In genomic region chr3:63728325-63728724, GRCm38 (mm10) we compare ENCODE assay signal across 19 mouse cellular contexts.
DNase-seq lines count a peak whose midpoint lies in the region; ATAC-seq and TF ChIP-seq lines count a peak whose summit lies in the region.
"Had no signal": no experiment of that assay in that cellular context is flagged by ENCODE, and none has a peak within 500 bp of the region (broad histone marks: within the 10 kb centered on the region; RNA-seq: fewer than 3 reads in every experiment).

No protein-coding gene starts in this region.

- no peaks in the 10 kb centered on the region for H3K27me3 ChIP-seq in hindbrain, embryonic 14.5 days (ENCODE audit: control insufficient read depth, insufficient read depth, low read length)
- H3K27me3 ChIP-seq in hindbrain, embryonic 12.5 days: no peaks in the 10 kb centered on the region
- no peaks in the 10 kb centered on the region for H3K27me3 ChIP-seq in hindbrain, embryonic 16.5 days (replicated peaks; ENCODE audit: control insufficient read depth, insufficient read depth, low read length)
- no peaks in the 10 kb centered on the region for H3K27me3 ChIP-seq in hindbrain, postnatal 0 days (ENCODE audit: insufficient read depth, low read length)
- no peaks in the 10 kb centered on the region for H3K27me3 ChIP-seq in midbrain, embryonic 15.5 days (replicated peaks)
- no peaks in the 10 kb centered on the region for H3K27me3 ChIP-seq in midbrain, embryonic 16.5 days (ENCODE audit: control insufficient read depth, insufficient read depth, low read depth, low read length)
- no peaks in the 10 kb centered on the region for H3K27me3 ChIP-seq in forebrain, postnatal 0 days (ENCODE audit: insufficient read depth, low read length)
- H3K27me3 ChIP-seq: embryonic facial prominence, embryonic 13.5 days; forebrain, embryonic 13.5 days; forebrain, embryonic 15.5 days had no signal

- H3K9ac ChIP-seq in hindbrain, embryonic 14.5 days: no peak overlapping the region
- no peak overlapping the region for H3K9ac ChIP-seq in hindbrain, embryonic 12.5 days
- H3K9ac ChIP-seq in hindbrain, embryonic 16.5 days (ENCODE audit: low read depth, low read length): no peak overlapping the region
- no peak overlapping the region for H3K9ac ChIP-seq in hindbrain, postnatal 0 days (replicated peaks; ENCODE audit: low read length)
- no peak overlapping the region for H3K9ac ChIP-seq in midbrain, embryonic 15.5 days
- no peak overlapping the region for H3K9ac ChIP-seq in midbrain, embryonic 16.5 days (ENCODE audit: low read depth, low read length)
- no peak overlapping the region for H3K9ac ChIP-seq in forebrain, postnatal 0 days
- H3K9ac ChIP-seq: embryonic facial prominence, embryonic 13.5 days; forebrain, embryonic 13.5 days; forebrain, embryonic 15.5 days had no signal

- no peak; the same call in 1 of the 2 replicates for ATAC-seq in hindbrain, embryonic 14.5 days (ENCODE audit: low FRiP score)
- no peak for ATAC-seq in hindbrain, embryonic 12.5 days (ENCODE audit: low FRiP score)
- ATAC-seq in hindbrain, embryonic 16.5 days: peak; percentile 31; the same call in 1 of the 2 replicates
- ATAC-seq in hindbrain, postnatal 0 days: no peak
- ATAC-seq in midbrain, embryonic 15.5 days (replicated peaks): 0 out of 2 replicates have a peak, but pooled peaks have one; percentile 10
- ATAC-seq in midbrain, embryonic 16.5 days: no peak
- no peak for ATAC-seq in forebrain, postnatal 0 days
- ATAC-seq: forebrain, embryonic 13.5 days; forebrain, embryonic 15.5 days had no signal

- peak overlapping the region; percentile 38; the same call in 1 of the 2 replicates for H3K27ac ChIP-seq in hindbrain, embryonic 14.5 days
- H3K27ac ChIP-seq in hindbrain, embryonic 12.5 days: no peak overlapping the region
- H3K27ac ChIP-seq in hindbrain, embryonic 16.5 days (ENCODE audit: low read depth, low read length): no peak overlapping the region
- no peak overlapping the region for H3K27ac ChIP-seq in hindbrain, postnatal 0 days
- no peak overlapping the region for H3K27ac ChIP-seq in midbrain, embryonic 15.5 days
- no peak overlapping the region for H3K27ac ChIP-seq in midbrain, embryonic 16.5 days (ENCODE audit: low read length)
- no peak overlapping the region for H3K27ac ChIP-seq in forebrain, postnatal 0 days (ENCODE audit: low read depth, low read length)
- H3K27ac ChIP-seq: embryonic facial prominence, embryonic 13.5 days; forebrain, embryonic 13.5 days; forebrain, embryonic 15.5 days had no signal

- no peak for TF ChIP-seq CTCF in hindbrain, postnatal 0 days (IDR thresholded peaks at IDR 0.05; ENCODE audit: low read depth)
- TF ChIP-seq CTCF in brain, embryonic 14.5 days (IDR thresholded peaks at IDR 0.05; ENCODE audit: borderline replicate concordance, extremely low read depth, insufficient read depth, insufficient read length): no peak
- no peak for TF ChIP-seq CTCF in forebrain, postnatal 0 days (IDR thresholded peaks at IDR 0.05; ENCODE audit: low read depth)

- peak; percentile 24 for DNase-seq in hindbrain, embryonic 14.5 days (ENCODE audit: low spot score)
- no peak for DNase-seq in hindbrain, postnatal 0 days (ENCODE audit: low spot score)
- peak; percentile 30 for DNase-seq in brain, embryonic 14.5 days (ENCODE audit: low read depth)
- DNase-seq in forebrain, postnatal 0 days: no peak
- DNase-seq: adrenal gland, adult 2 months; adrenal gland, postnatal 10 days; adrenal gland, postnatal 25 days; cerebellum, adult 11-12 months; cerebellum, adult 2 months; cerebellum, adult 9-10 months; cerebellum, postnatal 10 days; cerebellum, postnatal 25 days had no signal

- H3K9me3 ChIP-seq in hindbrain, embryonic 14.5 days (ENCODE audit: control insufficient read depth, low read length): no peaks in the 10 kb centered on the region
- H3K9me3 ChIP-seq in hindbrain, embryonic 12.5 days (replicated peaks): no peaks in the 10 kb centered on the region
- H3K9me3 ChIP-seq in hindbrain, embryonic 16.5 days (ENCODE audit: control insufficient read depth, low read length): no peaks in the 10 kb centered on the region
- no peaks in the 10 kb centered on the region for H3K9me3 ChIP-seq in hindbrain, postnatal 0 days (ENCODE audit: low read length)
- H3K9me3 ChIP-seq in midbrain, embryonic 15.5 days: no peaks in the 10 kb centered on the region
- no peaks in the 10 kb centered on the region for H3K9me3 ChIP-seq in midbrain, embryonic 16.5 days (replicated peaks; ENCODE audit: control insufficient read depth, low read length, poor library complexity, severe bottlenecking)
- H3K9me3 ChIP-seq in forebrain, postnatal 0 days (ENCODE audit: low read length): no peaks in the 10 kb centered on the region
- H3K9me3 ChIP-seq: embryonic facial prominence, embryonic 13.5 days; forebrain, embryonic 13.5 days; forebrain, embryonic 15.5 days had no signal

- TF ChIP-seq POLR2A in brain, embryonic 14.5 days (IDR thresholded peaks at IDR 0.05; ENCODE audit: borderline replicate concordance, extremely low read depth, insufficient read depth, insufficient read length, poor library complexity, severe bottlenecking): no peak

- H3K4me1 ChIP-seq in hindbrain, embryonic 14.5 days (replicated peaks; ENCODE audit: control insufficient read depth, insufficient read depth, low read length): no peaks in the 10 kb centered on the region
- no peaks in the 10 kb centered on the region for H3K4me1 ChIP-seq in hindbrain, embryonic 12.5 days
- H3K4me1 ChIP-seq in hindbrain, embryonic 16.5 days (ENCODE audit: control insufficient read depth, insufficient read depth, low read depth, low read length): no peaks in the 10 kb centered on the region
- peaks cover 6% of the 10 kb centered on the region; the same call in 1 of the 2 replicates for H3K4me1 ChIP-seq in hindbrain, postnatal 0 days (ENCODE audit: insufficient read depth, low read length)
- peaks cover 14% of the 10 kb centered on the region for H3K4me1 ChIP-seq in midbrain, embryonic 15.5 days
- H3K4me1 ChIP-seq in midbrain, embryonic 16.5 days (ENCODE audit: control insufficient read depth, insufficient read depth, low read length): peaks cover 12% of the 10 kb centered on the region
- H3K4me1 ChIP-seq in forebrain, postnatal 0 days (ENCODE audit: insufficient read depth): no peaks in the 10 kb centered on the region
- H3K4me1 ChIP-seq: embryonic facial prominence, embryonic 13.5 days; forebrain, embryonic 15.5 days had no signal

- no peak overlapping the region for H3K4me3 ChIP-seq in hindbrain, embryonic 14.5 days (replicated peaks; ENCODE audit: low read length)
- H3K4me3 ChIP-seq in hindbrain, embryonic 12.5 days: no peak overlapping the region
- H3K4me3 ChIP-seq in hindbrain, embryonic 16.5 days (ENCODE audit: low read length): no peak overlapping the region
- no peak overlapping the region for H3K4me3 ChIP-seq in hindbrain, postnatal 0 days (ENCODE audit: low read length)
- H3K4me3 ChIP-seq in midbrain, embryonic 15.5 days: no peak overlapping the region
- H3K4me3 ChIP-seq in midbrain, embryonic 16.5 days (ENCODE audit: low read depth, low read length): no peak overlapping the region
- H3K4me3 ChIP-seq in forebrain, postnatal 0 days (ENCODE audit: low read depth, low read length): no peak overlapping the region
- H3K4me3 ChIP-seq: embryonic facial prominence, embryonic 13.5 days; forebrain, embryonic 13.5 days; forebrain, embryonic 15.5 days had no signal

- 58% methylated on average over 1 of the region's 1 CpGs for WGBS in hindbrain, embryonic 14.5 days
- 88% methylated on average over 1 of the region's 1 CpGs for WGBS in hindbrain, embryonic 12.5 days
- 39% methylated on average over 1 of the region's 1 CpGs for WGBS in hindbrain, embryonic 16.5 days
- 45% methylated on average over 1 of the region's 1 CpGs for WGBS in hindbrain, postnatal 0 days
- WGBS in midbrain, embryonic 15.5 days: 70% methylated on average over 1 of the region's 1 CpGs
- 65% methylated on average over 1 of the region's 1 CpGs for WGBS in midbrain, embryonic 16.5 days
- 42% methylated on average over 1 of the region's 1 CpGs for WGBS in forebrain, postnatal 0 days

- H3K36me3 ChIP-seq in hindbrain, embryonic 14.5 days (replicated peaks; ENCODE audit: control insufficient read depth, insufficient read depth): no peaks in the 10 kb centered on the region
- H3K36me3 ChIP-seq in hindbrain, embryonic 12.5 days: peaks cover 4% of the 10 kb centered on the region; the same call in 1 of the 2 replicates
- H3K36me3 ChIP-seq in hindbrain, embryonic 16.5 days (ENCODE audit: control insufficient read depth, insufficient read depth, low read length): no peaks in the 10 kb centered on the region
- no peaks in the 10 kb centered on the region for H3K36me3 ChIP-seq in hindbrain, postnatal 0 days (ENCODE audit: insufficient read depth, low read length)
- no peaks in the 10 kb centered on the region for H3K36me3 ChIP-seq in midbrain, embryonic 15.5 days (replicated peaks)
- no peaks in the 10 kb centered on the region for H3K36me3 ChIP-seq in midbrain, embryonic 16.5 days (ENCODE audit: control insufficient read depth, insufficient read depth, low read length)
- H3K36me3 ChIP-seq in forebrain, postnatal 0 days (ENCODE audit: insufficient read depth): no peaks in the 10 kb centered on the region
- H3K36me3 ChIP-seq: embryonic facial prominence, embryonic 13.5 days; forebrain, embryonic 15.5 days had no signal

- no peak overlapping the region for H3K4me2 ChIP-seq in hindbrain, embryonic 14.5 days (replicated peaks)
- H3K4me2 ChIP-seq in hindbrain, embryonic 12.5 days (replicated peaks): no peak overlapping the region
- H3K4me2 ChIP-seq in hindbrain, embryonic 16.5 days (ENCODE audit: low read length): no peak overlapping the region
- no peak overlapping the region for H3K4me2 ChIP-seq in hindbrain, postnatal 0 days (ENCODE audit: low read depth, low read length)
- no peak overlapping the region for H3K4me2 ChIP-seq in midbrain, embryonic 15.5 days
- H3K4me2 ChIP-seq in midbrain, embryonic 16.5 days (ENCODE audit: low read length): no peak overlapping the region
- no peak overlapping the region for H3K4me2 ChIP-seq in forebrain, postnatal 0 days (ENCODE audit: low read depth)
- H3K4me2 ChIP-seq: embryonic facial prominence, embryonic 13.5 days; forebrain, embryonic 13.5 days; forebrain, embryonic 15.5 days had no signal

Comparison
In these comparisons a context has a peak if more than half of its experiments do, and no peak if none do; other contexts are left out.
1. ATAC-seq: peak in hindbrain, embryonic 16.5 days (single experiment) and midbrain, embryonic 15.5 days (single experiment); none in hindbrain, embryonic 14.5 days (single experiment), hindbrain, embryonic 12.5 days (single experiment), hindbrain, postnatal 0 days (single experiment), midbrain, embryonic 16.5 days (single experiment) and forebrain, postnatal 0 days (single experiment).
2. DNase-seq: peak in hindbrain, embryonic 14.5 days (single experiment) and brain, embryonic 14.5 days (single experiment); none in hindbrain, postnatal 0 days (single experiment) and forebrain, postnatal 0 days (single experiment).